Mouse (Mus musculus): ENCODE results near the gene Magi1.

Gene Magi1

GRCm38 (mm10) chr6:93821512-93821911 is 462.2 kb downstream of the Magi1 start:
- ChIA-PET CTCF (no interaction called here), POLR2A (no interaction called here)

- POLR2A ChIA-PET: interaction anchor here in 2 of 4 experiments (0.6 to 1.2 kb wide), 4 partner anchors 93 to 1132 kb away, joined by 3 to 4 read pairs (median 3); no protein-coding TSS in a partner anchor
- CTCF ChIA-PET: interaction anchor here in 1 of 4 experiments (0.5 kb wide), 1 partner anchor 409 kb away, joined by 4 read pairs; no protein-coding TSS in a partner anchor
Observed at GRCm38 (mm10) chr6:93819888-93820287, 463.8 kb downstream of the Magi1 start.

GRCm38 (mm10) chr6:93819282-93819681 is 464.4 kb downstream of the Magi1 start:
- CTCF ChIA-PET: interaction anchor here in 1 of 4 experiments (0.5 kb wide), 1 partner anchor 408 kb away, joined by 4 read pairs; no protein-coding TSS in a partner anchor
- POLR2A ChIA-PET: interaction anchor here in 1 of 4 experiments (1.2 kb wide), 1 partner anchor 102 kb away, joined by 3 read pairs; no protein-coding TSS in a partner anchor

- ChIA-PET POLR2A (interaction anchor here in 2 of 4 experiments (0.6 to 0.7 kb wide), 2 partner anchors 20 to 74 kb away, joined by 3 read pairs; no protein-coding TSS in a partner anchor), CTCF (no interaction called here)
Observed at GRCm38 (mm10) chr6:93818494-93818893, 465.2 kb downstream of the Magi1 start.

- POLR2A ChIA-PET: interaction anchor here in 1 of 4 experiments (1.9 kb wide), 1 partner anchor 11 kb away, joined by 5 read pairs; no protein-coding TSS in a partner anchor
- CTCF ChIA-PET: no interaction called here
Observed at GRCm38 (mm10) chr6:93805407-93805936, 478.2 kb downstream of the Magi1 start.

- POLR2A ChIA-PET: interaction anchor here in 1 of 4 experiments (0.9 to 1.2 kb wide), 2 partner anchors 28 to 176 kb away, joined by 3 read pairs; no protein-coding TSS in a partner anchor
- CTCF ChIA-PET: no interaction called here
Observed at GRCm38 (mm10) chr6:93802390-93802789, 481.3 kb downstream of the Magi1 start.

GRCm38 (mm10) chr6:93800465-93800864 is 483.3 kb downstream of the Magi1 start:
- ChIA-PET CTCF (no interaction called here), POLR2A (no interaction called here)

GRCm38 (mm10) chr6:93792309-93793215 is 491.2 kb downstream of the Magi1 start:
- ChIA-PET CTCF (no interaction called here), POLR2A (no interaction called here)

- CTCF ChIA-PET: no interaction called here
- POLR2A ChIA-PET: interaction anchor here in 2 of 4 experiments (0.6 to 1.4 kb wide), 3 partner anchors 9 to 20 kb away, joined by 3 read pairs; no protein-coding TSS in a partner anchor
Observed at GRCm38 (mm10) chr6:93789721-93790120, 494.0 kb downstream of the Magi1 start.

GRCm38 (mm10) chr6:93787042-93787441 is 496.7 kb downstream of the Magi1 start:
- POLR2A ChIA-PET: interaction anchor here in 1 of 4 experiments (0.7 kb wide), 1 partner anchor 241 kb away, joined by 3 read pairs; no protein-coding TSS in a partner anchor

GRCm38 (mm10) chr6:93786220-93786619 is 497.5 kb downstream of the Magi1 start:
- CTCF ChIA-PET: interaction anchor here in 1 of 4 experiments (0.7 kb wide), 1 partner anchor 251 kb away, joined by 3 read pairs; no protein-coding TSS in a partner anchor

More at GRCm38 (mm10) chr6:93787042-93787441, 496.7 kb downstream of the Magi1 start:
- CTCF ChIA-PET: no interaction called here

GRCm38 (mm10) chr6:93771081-93771480 is 512.6 kb downstream of the Magi1 start:
- POLR2A ChIA-PET: no interaction called here
- CTCF ChIA-PET: no interaction called here

More at GRCm38 (mm10) chr6:93786220-93786619, 497.5 kb downstream of the Magi1 start:
- POLR2A ChIA-PET: interaction anchor here in 1 of 4 experiments (0.7 kb wide), 1 partner anchor 242 kb away, joined by 3 read pairs; no protein-coding TSS in a partner anchor

- ChIA-PET CTCF (no interaction called here), POLR2A (no interaction called here)
Observed at GRCm38 (mm10) chr6:93770283-93771025, 513.3 kb downstream of the Magi1 start.

- CTCF ChIA-PET: interaction anchor here (0.6 to 2.5 kb wide), 62 partner anchors 10 to 982 kb away, joined by 3 to 27 read pairs (median 5); no protein-coding TSS in a partner anchor
- POLR2A ChIA-PET: interaction anchor here (0.6 to 1.5 kb wide), 14 partner anchors 82 to 625 kb away, joined by 3 to 6 read pairs (median 3); partner anchors contain the start of gene Magi1 (in 1 of the 4)
Observed at GRCm38 (mm10) chr6:93758114-93758513, 525.6 kb downstream of the Magi1 start.

GRCm38 (mm10) chr6:93757353-93758087 is 526.2 kb downstream of the Magi1 start:
- POLR2A ChIA-PET: interaction anchor here (0.6 to 1.5 kb wide), 18 partner anchors 86 to 972 kb away, joined by 3 to 5 read pairs (median 3); no protein-coding TSS in a partner anchor
- CTCF ChIA-PET: interaction anchor here (0.5 to 2.5 kb wide), 79 partner anchors 8 to 981 kb away, joined by 3 to 27 read pairs (median 4); no protein-coding TSS in a partner anchor

GRCm38 (mm10) chr6:93743145-93743544 is 540.6 kb downstream of the Magi1 start:
- POLR2A ChIA-PET: no interaction called here
- CTCF ChIA-PET: interaction anchor here in 1 of 4 experiments (1.1 kb wide), 1 partner anchor 13 kb away, joined by 3 read pairs; no protein-coding TSS in a partner anchor

- ChIA-PET CTCF (no interaction called here), POLR2A (no interaction called here)
Observed at GRCm38 (mm10) chr6:93739786-93740185, 543.9 kb downstream of the Magi1 start.

- ChIA-PET POLR2A (no interaction called here), CTCF (no interaction called here)
Observed at GRCm38 (mm10) chr6:93737083-93737482, 546.6 kb downstream of the Magi1 start.
